11 mouse cellular contexts compared by ENCODE assay signal in genomic region chr5:118113617-118114016, GRCm38 (mm10). TPM values are rescaled to one million over a fixed set of nuclear protein-coding genes. Genes with fewer than 3 reads are reported as not detected.
DNase-seq lines count a peak whose midpoint lies in the region; ATAC-seq and TF ChIP-seq lines count a peak whose summit lies in the region.
"Had no signal": no experiment of that assay in that cellular context is flagged by ENCODE, and none has a peak within 500 bp of the region (broad histone marks: within the 10 kb centered on the region; RNA-seq: fewer than 3 reads in every experiment).

No protein-coding gene starts in this region.

- 77% methylated on average over 13 of the region's 13 CpGs for WGBS in lung, postnatal 0 days
- 37% methylated on average over 13 of the region's 13 CpGs for WGBS in forebrain, embryonic 15.5 days
- 87% methylated on average over 10 of the region's 13 CpGs for WGBS in limb, embryonic 10.5 days

- H3K4me3 ChIP-seq in lung, postnatal 0 days (ENCODE audit: low read depth, low read length) = no peak overlapping the region
- H3K4me3 ChIP-seq in forebrain, embryonic 15.5 days = no peak overlapping the region
- H3K4me3 ChIP-seq in limb, embryonic 10.5 days = no peak overlapping the region
- H3K4me3 ChIP-seq: gastrocnemius, adult 2 months; hindbrain, embryonic 15.5 days had no signal

- H3K27ac ChIP-seq in lung, postnatal 0 days (ENCODE audit: low read length) = no peak overlapping the region
- peak overlapping the region; percentile 66 for H3K27ac ChIP-seq in forebrain, embryonic 15.5 days (replicated peaks)
- H3K27ac ChIP-seq in limb, embryonic 10.5 days = no peak overlapping the region
- H3K27ac ChIP-seq: gastrocnemius, adult 2 months; hindbrain, embryonic 15.5 days had no signal

- DNase-seq in lung, postnatal 0 days (ENCODE audit: low spot score) = no peak
- DNase-seq in lung, postnatal 14 days = no peak
- peak; percentile 66 for DNase-seq in layer of hippocampus, postnatal 36 days
- peak; percentile 89 to 90 for DNase-seq in right cerebral cortex, postnatal 36 days (ENCODE audit: low spot score in 2 of 2)
- no peak for DNase-seq in embryo, embryonic 9.5 days (ENCODE audit: extremely low spot score)
- DNase-seq in thymus, postnatal 4 days = no peak
- no peak for DNase-seq in limb, embryonic 10.5 days (ENCODE audit: low spot score)
- DNase-seq: gastrocnemius, adult 2 months; liver had no signal

- no peak overlapping the region for H3K4me2 ChIP-seq in lung, postnatal 0 days (replicated peaks; ENCODE audit: low read depth, low read length)
- H3K4me2 ChIP-seq in forebrain, embryonic 15.5 days (replicated peaks) = no peak overlapping the region
- H3K4me2 ChIP-seq: hindbrain, embryonic 15.5 days had no signal

- peaks cover 13% of the 10 kb centered on the region for H3K36me3 ChIP-seq in lung, postnatal 0 days (ENCODE audit: insufficient read depth, low read length)
- H3K36me3 ChIP-seq in forebrain, embryonic 15.5 days = peaks cover 12% of the 10 kb centered on the region
- H3K36me3 ChIP-seq in limb, embryonic 10.5 days = peaks cover 78% of the 10 kb centered on the region

- no peak for ATAC-seq in lung, postnatal 0 days
- ATAC-seq in forebrain, embryonic 15.5 days (replicated peaks) = peak; percentile 21

- no peak overlapping the region for H3K9ac ChIP-seq in lung, postnatal 0 days (replicated peaks; ENCODE audit: low read depth)
- H3K9ac ChIP-seq in forebrain, embryonic 15.5 days (replicated peaks) = no peak overlapping the region
- H3K9ac ChIP-seq: hindbrain, embryonic 15.5 days had no signal

- TF ChIP-seq CTCF in lung, postnatal 0 days (IDR thresholded peaks at IDR 0.05) = peak; percentile 28

- H3K27me3 ChIP-seq in lung, postnatal 0 days (replicated peaks; ENCODE audit: insufficient read depth, low read length) = no peaks in the 10 kb centered on the region
- no peaks in the 10 kb centered on the region for H3K27me3 ChIP-seq in forebrain, embryonic 15.5 days
- H3K27me3 ChIP-seq in limb, embryonic 10.5 days (ENCODE audit: low read depth, poor library complexity, severe bottlenecking) = no peaks in the 10 kb centered on the region
- H3K27me3 ChIP-seq: hindbrain, embryonic 15.5 days had no signal

- no peaks in the 10 kb centered on the region for H3K4me1 ChIP-seq in lung, postnatal 0 days (ENCODE audit: insufficient read depth, low read depth, low read length)
- H3K4me1 ChIP-seq in forebrain, embryonic 15.5 days = peaks cover 44% of the 10 kb centered on the region
- H3K4me1 ChIP-seq in limb, embryonic 10.5 days = 0 out of 2 replicates have a peak, but pooled peaks cover 2% of the 10 kb centered on the region

- H3K9me3 ChIP-seq in lung, postnatal 0 days (ENCODE audit: low read length) = no peaks in the 10 kb centered on the region
- no peaks in the 10 kb centered on the region for H3K9me3 ChIP-seq in forebrain, embryonic 15.5 days
- H3K9me3 ChIP-seq in limb, embryonic 10.5 days (replicated peaks) = no peaks in the 10 kb centered on the region
- H3K9me3 ChIP-seq: hindbrain, embryonic 15.5 days had no signal

- TF ChIP-seq EP300 in lung, postnatal 0 days (IDR thresholded peaks at IDR 0.05) = no peak

RNA-seq across cellular contexts. Expression of gene Fbxw8, which starts 41.6 kb away (rescaled TPM):
- 27.9 and 31.0 TPM in 2 replicates for polyA plus RNA-seq in lung, postnatal 0 days (2015; fragmentation: Nextera tagmentation; extraction: Ambion mirVana)
- polyA plus RNA-seq in forebrain, embryonic 15.5 days (2015; fragmentation: Nextera tagmentation; extraction: Ambion mirVana) = 22.3 and 25.2 TPM in 2 replicates
- total RNA-seq in layer of hippocampus, postnatal 36 days (2021) = 10 to 100 TPM; 35.2 to 37.7 TPM
- 36.8 and 37.9 TPM in 2 replicates for polyA plus RNA-seq in limb, embryonic 10.5 days (2016; fragmentation: Nextera tagmentation; extraction: Ambion mirVana)

RNA-seq across cellular contexts. Expression of gene Hrk, which starts 50.8 kb away (rescaled TPM):
- polyA plus RNA-seq in lung, postnatal 0 days (2015; fragmentation: Nextera tagmentation; extraction: Ambion mirVana) = 0.33 and 0.40 TPM in 2 replicates
- polyA plus RNA-seq in forebrain, embryonic 15.5 days (2015; fragmentation: Nextera tagmentation; extraction: Ambion mirVana) = 2.3 and 2.7 TPM in 2 replicates
- total RNA-seq in layer of hippocampus, postnatal 36 days (2021) = 10 to 100 TPM; 38.0 to 40.2 TPM
- polyA plus RNA-seq in limb, embryonic 10.5 days (2016; fragmentation: Nextera tagmentation; extraction: Ambion mirVana) = 0.03 TPM in 2 replicates

Comparison
In these comparisons a context has a peak if more than half of its experiments do, and no peak if none do; other contexts are left out.
1. DNase-seq: peak in layer of hippocampus, postnatal 36 days (2 of 2) and right cerebral cortex, postnatal 36 days (2 of 2); none in lung, postnatal 0 days (single experiment), lung, postnatal 14 days (single experiment), embryo, embryonic 9.5 days (single experiment), thymus, postnatal 4 days (single experiment) and limb, embryonic 10.5 days (single experiment).